In genomic region chr8:119424199-119424733, GRCm38 (mm10) we compare ENCODE assay signal across 11 mouse cellular contexts. TPM values are rescaled to one million over a fixed set of nuclear protein-coding genes. Genes with fewer than 3 reads are reported as not detected.
DNase-seq lines count a peak whose midpoint lies in the region; ATAC-seq and TF ChIP-seq lines count a peak whose summit lies in the region.
"Had no signal": no experiment of that assay in that cellular context is flagged by ENCODE, and none has a peak within 500 bp of the region (broad histone marks: within the 10 kb centered on the region; RNA-seq: fewer than 3 reads in every experiment).

No protein-coding gene starts in this region.

- peaks cover 34% of the 10 kb centered on the region for H3K27me3 ChIP-seq in heart, embryonic 10.5 days (ENCODE audit: insufficient read depth, poor library complexity, severe bottlenecking)
- peaks cover 65% of the 10 kb centered on the region for H3K27me3 ChIP-seq in megakaryocyte, embryonic 14.5 days (replicated peaks)
- H3K27me3 ChIP-seq in kidney, postnatal 0 days (ENCODE audit: insufficient read depth, low read length): no peaks in the 10 kb centered on the region
- H3K27me3 ChIP-seq in stomach, embryonic 15.5 days (replicated peaks): no peaks in the 10 kb centered on the region

- H3K4me2 ChIP-seq in kidney, postnatal 0 days (ENCODE audit: low read length): peak overlapping the region; percentile 4; the same call in 1 of the 2 replicates
- H3K4me2 ChIP-seq in stomach, embryonic 15.5 days: no peak overlapping the region

- WGBS in heart, embryonic 10.5 days: 82% methylated on average over 10 of the region's 10 CpGs
- WGBS in kidney, postnatal 0 days: 67% methylated on average over 10 of the region's 10 CpGs
- WGBS in stomach, embryonic 15.5 days: 68% methylated on average over 10 of the region's 10 CpGs

- DNase-seq in heart, embryonic 10.5 days (ENCODE audit: low spot score): no peak
- no peak for DNase-seq in heart, postnatal 36 days
- DNase-seq in kidney, postnatal 0 days (ENCODE audit: low spot score): no peak
- no peak for DNase-seq in retina, postnatal 1 day
- DNase-seq in gastrocnemius, postnatal 10 days: no peak
- DNase-seq: cerebellum, adult 9-10 months had no signal

- no peak overlapping the region for H3K9ac ChIP-seq in kidney, postnatal 0 days (ENCODE audit: low read depth, low read length)
- no peak overlapping the region for H3K9ac ChIP-seq in stomach, embryonic 15.5 days

- no peaks in the 10 kb centered on the region for H3K36me3 ChIP-seq in heart, embryonic 10.5 days
- H3K36me3 ChIP-seq in megakaryocyte, embryonic 14.5 days (replicated peaks; ENCODE audit: low read length): no peaks in the 10 kb centered on the region
- no peaks in the 10 kb centered on the region for H3K36me3 ChIP-seq in kidney, postnatal 0 days (ENCODE audit: insufficient read depth, low read length)
- no peaks in the 10 kb centered on the region for H3K36me3 ChIP-seq in stomach, embryonic 15.5 days

- H3K4me3 ChIP-seq in heart, embryonic 10.5 days: no peak overlapping the region
- peak overlapping the region; percentile 81 for H3K4me3 ChIP-seq in megakaryocyte, embryonic 14.5 days (replicated peaks)
- H3K4me3 ChIP-seq in kidney, postnatal 0 days (replicated peaks; ENCODE audit: low read depth, low read length): no peak overlapping the region
- no peak overlapping the region for H3K4me3 ChIP-seq in stomach, embryonic 15.5 days (replicated peaks)

- no peak for ATAC-seq in megakaryocyte, adult 5-6 weeks (ENCODE audit: poor library complexity, severe bottlenecking)
- ATAC-seq in kidney, postnatal 0 days (replicated peaks; ENCODE audit: low FRiP score, low read depth): no peak
- peak; percentile 28; the same call in 1 of the 2 replicates for ATAC-seq in stomach, embryonic 15.5 days (ENCODE audit: insufficient read depth, low FRiP score, low read depth)

- peak overlapping the region; percentile 8; the same call in 1 of the 2 replicates for H3K27ac ChIP-seq in heart, embryonic 10.5 days
- H3K27ac ChIP-seq in kidney, postnatal 0 days: peak overlapping the region; percentile 77
- H3K27ac ChIP-seq in stomach, embryonic 15.5 days: peak overlapping the region; percentile 58

- H3K9me3 ChIP-seq in heart, embryonic 10.5 days: no peaks in the 10 kb centered on the region
- H3K9me3 ChIP-seq in megakaryocyte, embryonic 14.5 days: no peaks in the 10 kb centered on the region
- no peaks in the 10 kb centered on the region for H3K9me3 ChIP-seq in kidney, postnatal 0 days (replicated peaks; ENCODE audit: low read length)
- no peaks in the 10 kb centered on the region for H3K9me3 ChIP-seq in stomach, embryonic 15.5 days

- H3K4me1 ChIP-seq in heart, embryonic 10.5 days: peaks cover 54% of the 10 kb centered on the region
- peaks cover 93% of the 10 kb centered on the region for H3K4me1 ChIP-seq in megakaryocyte, embryonic 14.5 days
- H3K4me1 ChIP-seq in kidney, postnatal 0 days (replicated peaks; ENCODE audit: insufficient read depth, low read length): peaks cover 21% of the 10 kb centered on the region
- H3K4me1 ChIP-seq in stomach, embryonic 15.5 days: peaks cover 43% of the 10 kb centered on the region

- intact Hi-C loops in heart, postnatal 36 days (cut with DNase I): no loop called here

- TF ChIP-seq CTCF in kidney, postnatal 0 days (IDR thresholded peaks at IDR 0.05; ENCODE audit: low read depth): no peak

RNA-seq across cellular contexts. Expression of gene Osgin1, which starts 9.7 kb away (rescaled TPM):
- polyA plus RNA-seq in heart, embryonic 10.5 days (2016; fragmentation: Nextera tagmentation; extraction: Ambion mirVana): 0.20 and 2.7 TPM in 2 replicates
- 1 to 10 TPM; 4.6 to 7.4 TPM for total RNA-seq in heart, postnatal 36 days (2021)
- polyA plus RNA-seq in megakaryocyte, embryonic 14.5 days (2012; ENCODE audit: insufficient read depth, low replicate concordance): 6.3 and 11.2 TPM in 2 replicates
- 6.1 and 6.4 TPM in 2 replicates for total RNA-seq in megakaryocyte, adult 5-6 weeks (2015)
- total RNA-seq in megakaryocyte, adult 5-6 weeks (2017): 2.5 and 5.7 TPM in 2 replicates
- polyA plus RNA-seq in kidney, postnatal 0 days (2015; fragmentation: Nextera tagmentation; extraction: Ambion mirVana): 4.1 and 4.4 TPM in 2 replicates
- polyA plus RNA-seq in stomach, embryonic 15.5 days (2015; fragmentation: Nextera tagmentation; extraction: Ambion mirVana): 7.5 and 8.0 TPM in 2 replicates
- total RNA-seq in gastrocnemius, postnatal 10 days (2021): 1 to 10 TPM; 2.5 to 5.0 TPM

RNA-seq across cellular contexts. Expression of gene Necab2, which starts 22.3 kb away (rescaled TPM):
- 1.9 and 3.4 TPM in 2 replicates for polyA plus RNA-seq in heart, embryonic 10.5 days (2016; fragmentation: Nextera tagmentation; extraction: Ambion mirVana)
- not detected for total RNA-seq in heart, postnatal 36 days (2021)
- not detected in 2 replicates for polyA plus RNA-seq in megakaryocyte, embryonic 14.5 days (2012; ENCODE audit: insufficient read depth, low replicate concordance)
- total RNA-seq in megakaryocyte, adult 5-6 weeks (2015): not detected in 2 replicates
- not detected in 2 replicates for total RNA-seq in megakaryocyte, adult 5-6 weeks (2017)
- 0.61 and 0.79 TPM in 2 replicates for polyA plus RNA-seq in kidney, postnatal 0 days (2015; fragmentation: Nextera tagmentation; extraction: Ambion mirVana)
- polyA plus RNA-seq in stomach, embryonic 15.5 days (2015; fragmentation: Nextera tagmentation; extraction: Ambion mirVana): 1.3 and 1.9 TPM in 2 replicates
- total RNA-seq in gastrocnemius, postnatal 10 days (2021): under 1 TPM; 0.38 to 0.73 TPM
- total RNA-seq: megakaryocyte progenitor cell, adult 5-6 weeks had no signal
- polyA plus RNA-seq: activated CD4-positive, CD25-positive, alpha-beta regulatory T cell, adult 4 months had no signal

RNA-seq across cellular contexts. Expression of gene Mlycd, which starts 29.6 kb away (rescaled TPM):
- 15.2 and 17.7 TPM in 2 replicates for polyA plus RNA-seq in heart, embryonic 10.5 days (2016; fragmentation: Nextera tagmentation; extraction: Ambion mirVana)
- total RNA-seq in heart, postnatal 36 days (2021): 100 to 1,000 TPM; 124 to 152 TPM
- polyA plus RNA-seq in megakaryocyte, embryonic 14.5 days (2012; ENCODE audit: insufficient read depth, low replicate concordance): 25.3 and 39.1 TPM in 2 replicates
- 5.4 and 6.5 TPM in 2 replicates for total RNA-seq in megakaryocyte, adult 5-6 weeks (2015)
- 5.7 and 7.5 TPM in 2 replicates for total RNA-seq in megakaryocyte, adult 5-6 weeks (2017)
- polyA plus RNA-seq in kidney, postnatal 0 days (2015; fragmentation: Nextera tagmentation; extraction: Ambion mirVana): 19.5 and 21.9 TPM in 2 replicates
- 18.0 and 21.4 TPM in 2 replicates for polyA plus RNA-seq in stomach, embryonic 15.5 days (2015; fragmentation: Nextera tagmentation; extraction: Ambion mirVana)
- 10 to 100 TPM; 66.8 to 67.5 TPM for total RNA-seq in gastrocnemius, postnatal 10 days (2021)

Comparison
In these comparisons a context has a peak if more than half of its experiments do, and no peak if none do; other contexts are left out.
1. H3K27ac ChIP-seq: peak in every context shown above with its lines; median percentile 77 in kidney, postnatal 0 days; 58 in stomach, embryonic 15.5 days; 8 in heart, embryonic 10.5 days.